Mouse (Mus musculus) kidney, postnatal 25 days (tissue): ENCODE measurements around the gene Pik3r1.
A peak's percentile ranks its signal among the peaks of the same experiment; 100 is the strongest.

Source experiments
- DNase-seq, 2 experiments: peaks; one replicate each; pipeline ENCODE4 v3.0.0; 2021; ENCODE audit warnings: mixed read lengths in 2 of 2

Pik3r1 gene

DNA sequence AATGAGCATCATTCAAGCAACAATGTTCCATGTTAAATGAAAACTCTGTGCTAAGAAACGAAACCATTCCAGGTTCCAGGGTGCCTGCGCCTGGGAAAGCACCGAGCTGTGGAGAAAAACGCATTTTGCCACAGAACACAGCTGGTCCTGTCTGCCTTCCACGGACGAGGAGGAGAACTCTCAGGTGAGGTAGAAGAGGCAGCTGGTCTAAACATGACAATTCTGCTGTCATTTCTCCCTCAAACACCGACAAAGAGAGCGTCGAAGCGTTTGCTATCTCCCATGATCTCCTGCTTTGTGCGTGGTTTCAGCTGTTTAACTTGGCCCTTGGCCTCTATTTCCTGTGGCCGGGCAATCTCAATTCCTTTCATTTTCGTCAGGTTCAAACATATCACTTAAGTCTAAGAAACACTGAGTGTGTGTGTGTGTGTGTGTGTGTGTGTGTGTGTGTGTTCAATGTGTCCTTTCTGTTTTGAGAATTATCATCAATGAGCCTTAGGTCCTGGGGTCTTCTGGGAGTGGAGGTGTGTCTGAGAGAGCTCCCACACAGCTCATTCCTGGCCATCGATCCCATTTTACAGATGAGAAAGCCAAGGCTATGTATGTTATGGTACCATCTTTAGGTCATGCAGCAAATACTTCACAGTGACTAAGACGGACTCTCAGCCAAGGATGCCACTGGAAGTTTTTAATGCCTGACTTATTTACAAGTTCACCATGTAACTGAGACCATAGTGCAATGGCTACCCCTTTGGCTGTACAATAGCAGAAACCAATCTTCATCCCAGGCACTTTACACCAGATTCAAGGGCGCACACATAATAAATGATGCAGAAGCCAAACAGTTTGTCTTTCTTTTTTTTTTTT, 31.3 kb downstream of the Pik3r1 start:
- no peak for DNase-seq

- DNase-seq, result no peak
Measured at GRCm38 (mm10) chr13:101735364-101736120, 32.5 kb downstream of the Pik3r1 start.

DNA sequence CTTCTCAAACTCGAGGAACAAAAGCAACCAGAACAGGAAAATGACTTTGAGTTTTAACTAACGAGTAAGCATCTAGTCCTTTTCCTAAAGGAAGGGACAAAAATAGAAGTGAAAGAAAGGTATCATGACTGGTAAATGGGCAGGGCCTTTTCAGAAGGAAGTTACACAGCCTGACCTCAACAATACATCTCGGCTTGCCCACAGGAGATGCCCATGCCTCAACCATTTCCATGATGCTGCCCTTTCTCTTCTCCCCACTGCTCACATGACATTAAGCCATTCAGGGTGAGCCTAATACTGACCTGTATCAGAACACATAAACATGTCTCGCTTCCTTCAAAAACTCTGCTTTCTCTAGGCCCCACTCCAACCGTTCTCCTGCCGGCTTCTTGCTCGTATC, 33.8 kb downstream of the Pik3r1 start:
- no peak for DNase-seq

DNA sequence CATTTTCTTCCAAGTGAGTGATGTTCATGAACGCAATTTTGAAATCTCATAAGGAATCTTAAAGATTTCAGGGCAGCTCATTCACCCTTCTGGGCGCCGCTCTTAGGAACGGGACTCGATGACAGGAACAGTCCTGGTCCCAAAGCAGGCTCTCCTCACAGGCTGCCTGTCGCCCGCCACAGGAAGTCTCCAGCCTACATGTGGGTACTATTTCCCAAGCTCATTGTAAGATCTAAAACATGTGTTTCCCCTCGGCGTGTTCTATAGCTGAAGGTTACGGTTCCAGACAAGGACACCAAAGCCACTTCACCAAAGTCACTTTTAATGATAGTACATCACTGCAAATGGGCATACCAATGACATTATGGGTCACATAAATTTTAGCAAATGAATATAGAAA, 35.3 kb downstream of the Pik3r1 start:
- no peak for DNase-seq

DNA sequence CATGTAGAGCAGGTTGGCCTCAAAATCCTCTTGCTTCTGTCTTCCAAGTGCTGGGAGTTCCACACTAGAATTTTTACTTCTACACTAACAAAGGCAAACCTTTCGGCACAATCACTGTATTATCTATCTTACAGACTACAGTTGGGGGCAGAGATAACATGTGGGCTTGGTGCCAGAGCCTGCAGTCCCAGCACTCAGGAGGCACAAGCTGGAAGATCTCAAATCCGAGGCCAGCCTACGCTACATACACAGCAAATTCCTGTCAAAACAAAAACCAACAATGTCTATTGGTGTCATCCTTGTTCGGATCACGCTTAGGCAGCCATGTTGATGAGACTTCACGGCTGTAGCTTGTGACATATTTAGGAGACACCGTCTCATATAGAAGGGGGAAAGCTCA, 36.2 kb downstream of the Pik3r1 start:
- DNase-seq, result no peak

DNA sequence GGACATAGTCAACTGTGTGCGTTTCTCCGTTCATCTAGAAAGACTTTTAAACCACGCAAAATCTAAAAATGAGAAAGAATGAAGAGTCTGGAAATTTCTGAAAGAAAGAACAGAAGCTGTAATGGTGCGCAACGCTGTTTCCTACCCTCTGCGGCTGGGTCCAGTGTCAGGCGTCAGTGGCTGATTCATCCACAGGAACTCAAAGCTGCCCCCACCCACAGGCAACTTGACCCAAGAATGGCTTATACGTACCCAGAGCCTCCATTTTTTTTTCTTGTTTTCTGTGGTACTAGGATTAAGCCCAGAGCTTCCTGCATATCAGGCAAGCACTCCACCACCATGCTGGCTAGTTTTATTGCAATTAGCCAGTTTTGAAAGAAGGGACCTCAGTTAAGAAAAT, 37.7 kb downstream of the Pik3r1 start:
- no peak for DNase-seq

DNA sequence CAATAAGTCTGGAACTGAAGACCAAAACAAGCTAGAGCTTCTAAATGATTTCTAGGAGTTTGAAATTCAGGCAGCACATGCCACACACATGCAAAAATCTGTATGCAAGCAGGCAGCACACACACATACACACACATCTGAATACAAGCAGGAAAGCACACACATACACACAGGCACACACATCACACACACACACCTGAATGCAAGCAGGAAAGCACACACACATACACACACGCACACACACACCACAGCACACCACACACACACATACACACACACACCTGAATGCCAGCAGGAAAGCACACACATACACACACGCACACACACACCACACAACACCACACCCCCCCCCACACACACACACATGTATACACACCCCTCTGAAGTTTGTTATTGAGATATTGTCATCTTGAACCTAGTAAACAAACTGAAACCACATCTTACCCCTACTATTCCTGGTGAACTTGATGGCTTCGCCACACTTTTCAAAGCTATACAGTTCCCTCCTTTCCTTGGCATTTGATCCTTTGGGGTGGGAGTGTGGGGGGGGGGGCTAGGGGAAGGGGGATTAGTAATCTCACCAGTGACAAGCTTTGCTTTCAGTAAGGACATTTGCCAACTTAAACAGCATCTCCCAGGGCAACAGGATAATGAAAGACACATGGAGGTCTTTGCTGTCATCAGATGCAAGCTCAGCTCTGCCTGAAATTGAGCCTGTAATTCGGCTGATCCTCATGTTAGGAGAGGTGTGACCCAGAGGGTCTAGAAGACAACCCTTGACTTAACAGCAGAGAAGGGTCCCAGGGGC, 38.6 kb downstream of the Pik3r1 start:
- DNase-seq, result no peak

DNA sequence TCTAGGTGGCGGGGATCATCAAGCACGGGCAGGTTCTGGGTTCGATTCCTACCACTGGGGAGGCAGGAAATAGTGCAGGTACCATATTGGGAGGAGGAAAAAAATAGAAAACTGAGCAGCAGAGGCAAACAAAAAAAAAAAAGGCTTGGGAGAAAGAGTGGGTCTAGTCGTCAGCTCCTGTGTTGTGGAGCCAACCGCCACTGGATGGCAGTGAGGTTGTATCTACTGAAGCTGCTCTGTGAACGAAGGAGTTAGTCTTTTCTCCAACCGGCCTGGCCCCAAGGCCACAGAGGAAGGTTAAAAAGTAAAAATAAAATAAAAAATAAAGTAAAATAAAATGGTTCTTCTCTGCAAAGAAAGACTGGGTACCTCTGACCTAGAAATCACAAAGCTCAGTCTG, 39.2 kb downstream of the Pik3r1 start:
- DNase-seq, result peak; percentile 62 to 69

- DNase-seq, result no peak
Measured at GRCm38 (mm10) chr13:101728300-101728699, 39.7 kb downstream of the Pik3r1 start.

- no peak for DNase-seq
Measured at GRCm38 (mm10) chr13:101727837-101728236, 40.2 kb downstream of the Pik3r1 start.

DNA sequence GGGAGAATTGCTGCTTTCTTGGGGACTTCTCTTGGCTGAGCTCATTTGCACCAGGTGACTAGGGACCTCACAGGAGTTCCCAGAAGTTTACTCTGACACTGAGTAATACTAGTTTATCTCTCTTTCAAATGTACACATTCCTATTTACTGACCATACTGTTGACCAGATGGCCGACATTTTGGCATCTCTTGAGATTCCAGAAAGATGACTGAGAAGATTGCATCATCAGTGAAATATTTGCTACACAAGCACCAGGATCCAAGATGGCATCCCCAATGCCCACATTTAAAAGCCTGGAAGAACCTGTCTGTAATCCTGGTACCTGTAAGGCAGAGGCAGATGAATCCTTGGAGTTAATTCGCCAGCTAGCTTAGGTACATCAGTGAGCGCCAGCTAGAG, 41.1 kb downstream of the Pik3r1 start:
- no peak for DNase-seq

DNA sequence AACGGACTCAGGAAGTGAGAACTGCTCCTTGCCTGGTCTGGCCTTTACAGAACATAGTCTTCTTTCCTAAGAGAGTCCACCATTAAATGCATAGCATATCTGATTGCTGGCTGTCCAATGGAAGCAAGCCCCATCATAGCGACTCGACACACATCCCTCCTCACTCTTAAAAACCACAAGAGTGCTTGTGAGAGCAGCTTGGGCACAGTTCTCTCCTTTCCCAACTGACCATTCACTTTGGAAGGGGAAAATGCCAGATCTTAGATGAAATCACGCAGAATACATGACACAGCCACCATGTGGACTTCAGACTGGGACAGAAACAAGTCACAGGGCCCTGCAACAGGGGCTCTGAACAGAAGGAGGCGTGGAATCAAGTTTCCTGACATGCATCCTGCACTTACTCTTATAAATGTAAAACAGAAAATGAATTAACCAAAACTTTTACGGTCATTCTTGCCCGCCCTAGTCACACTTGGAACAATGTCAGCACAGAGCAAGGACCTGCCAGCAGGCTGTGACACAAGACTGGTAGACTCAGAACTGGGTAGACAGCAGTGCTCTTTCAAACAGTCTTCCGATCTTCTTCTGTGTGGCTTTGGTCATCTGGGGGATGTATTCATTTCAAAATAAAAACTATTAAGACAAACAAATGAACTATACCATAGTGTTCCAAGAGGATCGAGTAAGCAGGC, 46.0 kb downstream of the Pik3r1 start:
- DNase-seq, result no peak

DNA sequence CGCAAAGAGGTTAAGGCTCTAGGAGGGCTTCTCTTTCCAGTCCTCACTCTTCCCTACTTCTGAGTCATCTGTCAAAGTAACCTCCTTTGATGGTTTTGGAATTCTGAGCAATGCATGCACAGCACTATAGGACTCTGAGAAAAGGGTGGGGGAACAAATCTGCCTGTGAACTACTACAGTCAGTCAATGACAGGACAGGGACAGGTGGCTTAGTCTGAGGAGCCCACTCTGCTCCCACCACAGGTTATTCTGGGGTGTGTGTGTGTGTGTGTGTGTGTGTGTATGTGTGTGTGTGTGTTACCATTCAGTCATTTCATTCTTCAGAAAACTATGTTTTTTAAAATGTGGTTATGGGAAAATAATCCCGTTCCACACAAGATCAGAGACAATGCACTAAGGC, 46.9 kb downstream of the Pik3r1 start:
- no peak for DNase-seq

DNA sequence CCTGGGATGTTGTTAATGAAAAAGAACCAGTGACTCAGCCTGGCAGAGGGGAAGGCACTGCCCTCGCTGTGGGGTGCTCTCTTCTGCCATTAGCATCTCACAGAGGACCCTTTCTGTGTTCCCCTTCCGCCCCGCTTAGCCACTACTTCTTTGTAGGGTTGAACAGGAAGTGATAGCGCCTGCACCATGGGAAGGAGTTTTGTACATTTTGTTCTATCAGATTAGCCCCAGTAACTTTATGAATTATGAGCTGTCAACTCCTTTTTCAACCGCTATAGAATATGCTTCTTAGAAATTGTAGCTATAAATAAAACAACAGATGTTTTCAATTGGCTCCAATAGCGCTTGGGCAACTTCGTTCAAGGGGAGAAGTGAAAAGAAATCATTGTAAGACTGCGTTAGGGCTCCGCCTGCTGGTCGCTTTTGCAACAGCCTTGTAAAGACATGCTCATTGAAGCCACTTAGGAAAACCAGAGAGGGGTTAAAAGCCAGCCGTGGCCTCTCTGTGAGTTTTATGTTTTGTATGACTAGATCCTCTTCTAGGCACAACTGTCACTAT, 48.6 kb downstream of the Pik3r1 start:
- peak; percentile 79 to 92 for DNase-seq

DNA sequence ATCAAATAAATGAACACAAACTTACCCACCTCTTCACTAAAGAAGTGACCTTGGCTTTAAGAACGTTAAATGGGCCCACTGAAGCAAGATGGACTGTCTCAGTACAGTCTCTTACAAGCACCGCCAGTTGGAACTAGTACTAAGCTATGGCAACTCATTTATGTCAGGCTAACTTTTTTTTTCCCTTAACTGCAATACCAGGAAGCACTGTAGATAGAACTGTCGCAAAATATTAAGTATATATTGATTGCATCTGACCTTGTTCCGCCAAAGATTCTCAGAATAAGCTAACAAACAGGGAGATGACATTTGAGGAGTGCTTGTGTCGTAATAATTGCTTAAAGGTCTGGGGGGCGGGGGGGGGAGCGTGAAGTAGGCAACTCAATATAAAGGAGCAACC, 49.3 kb downstream of the Pik3r1 start:
- DNase-seq, result no peak

GRCm38 (mm10) chr13:101717836-101718235, 50.2 kb downstream of the Pik3r1 start:
- DNase-seq, result peak in 1 of 2 experiments; percentile 36

DNA sequence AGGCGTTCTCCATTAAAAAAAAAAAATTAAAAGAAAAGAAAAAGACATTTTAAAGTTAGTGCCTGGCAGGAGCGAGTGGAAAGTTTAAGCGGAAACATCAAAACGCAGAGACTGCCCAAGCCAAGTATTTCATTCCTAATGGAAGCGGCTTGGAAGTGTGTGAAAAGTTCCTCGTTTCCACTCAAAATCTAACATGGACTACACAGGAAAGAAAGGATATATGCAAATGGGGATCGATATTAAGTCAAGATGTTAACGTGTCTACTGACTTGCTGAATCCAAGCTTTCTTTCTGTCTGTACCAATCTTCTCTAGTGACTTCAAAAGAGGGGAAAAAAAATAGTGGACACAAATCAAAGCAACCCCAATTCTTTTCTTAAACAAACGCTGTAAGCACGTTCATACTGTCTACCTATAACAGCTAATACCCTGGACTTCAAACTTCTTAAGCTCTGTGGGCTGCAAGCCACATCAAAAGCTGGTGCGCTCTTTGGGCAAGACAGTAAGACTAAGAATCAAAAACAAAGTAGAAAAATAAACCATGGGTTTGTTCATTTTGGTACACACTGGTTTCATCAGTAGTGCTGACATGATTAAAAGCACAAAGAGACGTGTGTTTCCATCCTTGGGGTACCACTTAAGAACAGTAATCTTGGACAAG, 54.5 kb downstream of the Pik3r1 start:
- DNase-seq, result no peak

- no peak for DNase-seq
Measured at GRCm38 (mm10) chr13:101712720-101713428, 55.1 kb downstream of the Pik3r1 start.

DNA sequence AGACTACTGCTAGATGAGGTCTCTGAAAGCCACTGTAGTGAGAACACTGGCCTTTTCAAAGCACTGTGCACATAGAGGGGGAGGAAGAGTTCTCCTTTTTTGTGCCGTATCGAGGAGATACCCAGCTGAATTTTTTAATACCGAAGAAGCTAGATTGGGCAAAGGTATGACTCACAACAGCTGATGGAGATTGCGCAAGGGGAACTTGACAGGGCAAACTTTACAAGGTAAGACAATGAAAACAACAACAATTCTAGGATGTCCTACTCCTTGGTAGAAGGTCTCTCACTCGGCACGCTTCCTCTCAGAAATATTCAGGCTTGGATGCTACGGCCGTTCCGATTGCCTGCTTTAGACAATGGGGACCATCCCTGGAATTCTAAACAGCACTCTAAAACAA, 55.9 kb downstream of the Pik3r1 start:
- no peak for DNase-seq

GRCm38 (mm10) chr13:101711301-101711700, 56.7 kb downstream of the Pik3r1 start:
- no peak for DNase-seq

GRCm38 (mm10) chr13:101709788-101710187, 58.2 kb downstream of the Pik3r1 start:
- no peak for DNase-seq
